Mouse (Mus musculus): ENCODE results near the gene Htr2b.

GRCm38 (mm10) chr1:86154824-86155164 lies 43.0 kb upstream of the Htr2b start:
- TF ChIP-seq CTCF (IDR thresholded peaks at IDR 0.05; ENCODE audit: low read depth, low read length): no peak
- no peak for TF ChIP-seq POLR2A (IDR thresholded peaks at IDR 0.05; ENCODE audit: extremely low read depth, insufficient read depth, low read length)

Measured in liver, adult 2 months (tissue).